Mouse (Mus musculus) intestine, embryonic 16.5 days (tissue): ENCODE results near the gene Gm17617. TPM values are rescaled to one million over a fixed set of nuclear protein-coding genes. Genes with fewer than 3 reads are reported as not detected.
A peak's percentile ranks its signal among the peaks of the same experiment; 100 is the strongest.

ENCODE experiments used
- ATAC-seq: fragments of 200-750 bp; cut with Nextera tagmentation; 2 replicates; pipeline ENCODE4 v1.8.0; 2017; ENCODE audit warnings: moderate TSS enrichment, moderate library complexity
- H3K27ac ChIP-seq: fragments of 300-500 bp; sonication (generic); 2 replicates; pipeline ENCODE4 v1.5.1; 2014; ENCODE audit warnings: mild to moderate bottlenecking, low read length
- H3K27me3 ChIP-seq: fragments of 300-500 bp; sonication (generic); replicated peaks from 2 replicates; pipeline ENCODE4 v1.6.1; 2014; ENCODE audit warnings: low read length, control low read depth, mixed read lengths; ENCODE audit not compliant: control insufficient read depth, insufficient read depth
- H3K36me3 ChIP-seq: fragments of 300-500 bp; sonication (generic); 2 replicates; pipeline ENCODE4 v1.6.1; 2014; ENCODE audit warnings: low read length, control low read depth; ENCODE audit not compliant: control insufficient read depth, insufficient read depth
- H3K4me1 ChIP-seq: fragments of 300-500 bp; sonication (generic); 2 replicates; pipeline ENCODE4 v1.6.1; 2014; ENCODE audit warnings: low read length, control low read depth, mixed read lengths; ENCODE audit not compliant: control insufficient read depth, insufficient read depth
- H3K4me2 ChIP-seq: fragments of 300-500 bp; sonication (generic); 2 replicates; pipeline ENCODE4 v1.6.1; 2014; ENCODE audit warnings: low read depth, low read length, control low read depth
- H3K4me3 ChIP-seq: fragments of 300-500 bp; sonication (generic); 2 replicates; pipeline ENCODE4 v1.5.1; 2014; ENCODE audit warnings: mild to moderate bottlenecking, low read length
- H3K9ac ChIP-seq: fragments of 300-500 bp; sonication (generic); 2 replicates; pipeline ENCODE4 v1.6.1; 2014; ENCODE audit warnings: low read depth, low read length
- H3K9me3 ChIP-seq: fragments of 300-500 bp; sonication (generic); 2 replicates; pipeline ENCODE4 v1.6.1; 2016; ENCODE audit warnings: low read length, control low read depth; ENCODE audit not compliant: control insufficient read depth
- WGBS: fragments of 180-500 bp; shearing (Covaris S2); extraction: QIAGEN DNeasy Blood & Tissue Kit; methylation state at CpG from one replicate; pipeline ENCODE4 v1.1.7; 2014; 5-methylcytosine and 5-hydroxymethylcytosine counted together
- polyA plus RNA-seq: library from polyadenylated mRNA; unstranded; fragments of >200 nt; fragmentation: Nextera tagmentation; extraction: Ambion mirVana; gene quantifications from 2 replicates; pipeline ENCODE4 v1.2.1, GENCODE M21; 2015

Gm17617 gene
- not detected in 2 replicates for polyA plus RNA-seq

GRCm38 (mm10) chr13:55133448-55133847 lies at the start of gene Gm17617:
Gene Gm17617, minus strand, starts transcription at chr13:55133548.
- Histone ChIP-seq H3K9ac (no peak within 1 kb of the TSS), H3K4me1 (peaks cover 5% of the 10 kb centered on the region; the same call in 1 of the 2 replicates), H3K27me3 (no peaks in the 10 kb centered on the region), H3K27ac (no peak within 1 kb of the TSS), H3K9me3 (no peaks in the 10 kb centered on the region), H3K36me3 (peaks cover 7% of the 10 kb centered on the region), H3K4me2 (no peak within 1 kb of the TSS), H3K4me3 (no peak within 1 kb of the TSS)
- 94% methylated on average over 2 of the region's 2 CpGs for WGBS
- no peak for ATAC-seq

GRCm38 (mm10) chr13:55182173-55182894 lies 49.0 kb upstream of the Gm17617 start:
- Histone ChIP-seq H3K36me3 (no peaks in the 10 kb centered on the region), H3K4me3 (peak overlapping the region; percentile 43), H3K9ac (peak overlapping the region; percentile 69), H3K4me1 (peaks cover 3% of the 10 kb centered on the region; the same call in 1 of the 2 replicates), H3K27me3 (no peaks in the 10 kb centered on the region), H3K9me3 (no peaks in the 10 kb centered on the region; the same call in 1 of the 2 replicates), H3K4me2 (peak overlapping the region; percentile 64), H3K27ac (peak overlapping the region; percentile 88)
- WGBS: 3% methylated on average over 23 of the region's 23 CpGs
- peak; percentile 91 for ATAC-seq

GRCm38 (mm10) chr13:55181786-55182172 lies 48.4 kb upstream of the Gm17617 start:
- Histone ChIP-seq H3K27me3 (no peaks in the 10 kb centered on the region), H3K4me2 (peak overlapping the region; percentile 64), H3K4me1 (peaks cover 3% of the 10 kb centered on the region; the same call in 1 of the 2 replicates), H3K9me3 (no peaks in the 10 kb centered on the region; the same call in 1 of the 2 replicates), H3K36me3 (no peaks in the 10 kb centered on the region), H3K4me3 (peak overlapping the region; percentile 43), H3K9ac (peak overlapping the region; percentile 69; the same call in 1 of the 2 replicates), H3K27ac (peak overlapping the region; percentile 88)
- 70% methylated on average over 2 of the region's 2 CpGs for WGBS
- no peak for ATAC-seq

- Histone ChIP-seq H3K4me1 (peaks cover 3% of the 10 kb centered on the region; the same call in 1 of the 2 replicates), H3K4me3 (no peak overlapping the region), H3K9ac (no peak overlapping the region), H3K36me3 (no peaks in the 10 kb centered on the region), H3K9me3 (no peaks in the 10 kb centered on the region; the same call in 1 of the 2 replicates), H3K4me2 (no peak overlapping the region), H3K27me3 (no peaks in the 10 kb centered on the region), H3K27ac (no peak overlapping the region)
- WGBS: 95% methylated on average over 3 of the region's 3 CpGs
- ATAC-seq: no peak
These were observed 46.2 kb upstream of the Gm17617 start for GRCm38 (mm10) chr13:55179591-55179990.

GRCm38 (mm10) chr13:55178556-55178955 lies 45.2 kb upstream of the Gm17617 start:
- Histone ChIP-seq H3K4me2 (no peak overlapping the region), H3K36me3 (no peaks in the 10 kb centered on the region), H3K9me3 (no peaks in the 10 kb centered on the region; the same call in 1 of the 2 replicates), H3K4me3 (no peak overlapping the region), H3K27me3 (no peaks in the 10 kb centered on the region), H3K27ac (no peak overlapping the region), H3K9ac (no peak overlapping the region), H3K4me1 (peaks cover 3% of the 10 kb centered on the region; the same call in 1 of the 2 replicates)
- 30% methylated on average over 2 of the region's 2 CpGs for WGBS
- ATAC-seq: no peak

- no peak overlapping the region for H3K27ac ChIP-seq
- no peak overlapping the region for H3K4me2 ChIP-seq
- H3K27me3 ChIP-seq: no peaks in the 10 kb centered on the region
- 65% methylated on average over 4 of the region's 4 CpGs for WGBS
- H3K9me3 ChIP-seq: no peaks in the 10 kb centered on the region; the same call in 1 of the 2 replicates
- no peak overlapping the region for H3K9ac ChIP-seq
- no peak for ATAC-seq
- no peaks in the 10 kb centered on the region for H3K36me3 ChIP-seq
- peaks cover 3% of the 10 kb centered on the region; the same call in 1 of the 2 replicates for H3K4me1 ChIP-seq
- no peak overlapping the region for H3K4me3 ChIP-seq
These were observed 44.7 kb upstream of the Gm17617 start for GRCm38 (mm10) chr13:55177903-55178496.

GRCm38 (mm10) chr13:55176265-55176664 lies 42.9 kb upstream of the Gm17617 start:
- Histone ChIP-seq H3K9me3 (no peaks in the 10 kb centered on the region; the same call in 1 of the 2 replicates), H3K27ac (no peak overlapping the region), H3K27me3 (no peaks in the 10 kb centered on the region), H3K4me3 (no peak overlapping the region), H3K4me1 (peaks cover 13% of the 10 kb centered on the region), H3K36me3 (no peaks in the 10 kb centered on the region), H3K4me2 (no peak overlapping the region), H3K9ac (no peak overlapping the region)
- ATAC-seq: no peak
- WGBS: 81% methylated on average over 6 of the region's 6 CpGs

- Histone ChIP-seq H3K27ac (no peak overlapping the region), H3K27me3 (no peaks in the 10 kb centered on the region), H3K4me2 (no peak overlapping the region), H3K36me3 (no peaks in the 10 kb centered on the region), H3K4me1 (peaks cover 14% of the 10 kb centered on the region), H3K9me3 (no peaks in the 10 kb centered on the region), H3K9ac (no peak overlapping the region), H3K4me3 (no peak overlapping the region)
- ATAC-seq: no peak
- WGBS: 84% methylated on average over 11 of the region's 11 CpGs
These were observed 41.0 kb upstream of the Gm17617 start for GRCm38 (mm10) chr13:55174347-55174746.

- Histone ChIP-seq H3K4me3 (peak overlapping the region; percentile 1; the same call in 1 of the 2 replicates), H3K27ac (no peak overlapping the region)
These were observed 39.0 kb upstream of the Gm17617 start for GRCm38 (mm10) chr13:55172336-55172770.

More at GRCm38 (mm10) chr13:55172336-55172770, 39.0 kb upstream of the Gm17617 start:
- ATAC-seq: no peak
- H3K4me2 ChIP-seq: peak overlapping the region; percentile 37
- no peaks in the 10 kb centered on the region for H3K27me3 ChIP-seq
- no peak overlapping the region for H3K9ac ChIP-seq
- peaks cover 14% of the 10 kb centered on the region for H3K4me1 ChIP-seq
- H3K9me3 ChIP-seq: no peaks in the 10 kb centered on the region
- H3K36me3 ChIP-seq: no peaks in the 10 kb centered on the region
- WGBS: 48% methylated on average over 7 of the region's 7 CpGs
